Mouse (Mus musculus) CD4-positive, CD25-positive, alpha-beta regulatory T cell, adult 4 months (primary cell): ENCODE measurements around the gene Adora2b. TPM values are rescaled to one million over a fixed set of nuclear protein-coding genes. Genes with fewer than 3 reads are reported as not detected.
"Not testable (repeated sequence)": the region's sequence is repeated elsewhere in the genome, so short reads cannot be mapped to it uniquely, and the experiment has no call there.

Experiments used
- ATAC-seq: one replicate; pipeline ENCODE4 v1.8.0; 2017
- polyA plus RNA-seq, 2 experiments: library from polyadenylated mRNA; unstranded; fragments of 100-300 nt; shearing (Covaris generic); gene quantifications; one replicate each; pipeline ENCODE4 v1.2.1; 2017

Adora2b gene
- polyA plus RNA-seq, 2 experiments from 2014 or later = not detected

DNA sequence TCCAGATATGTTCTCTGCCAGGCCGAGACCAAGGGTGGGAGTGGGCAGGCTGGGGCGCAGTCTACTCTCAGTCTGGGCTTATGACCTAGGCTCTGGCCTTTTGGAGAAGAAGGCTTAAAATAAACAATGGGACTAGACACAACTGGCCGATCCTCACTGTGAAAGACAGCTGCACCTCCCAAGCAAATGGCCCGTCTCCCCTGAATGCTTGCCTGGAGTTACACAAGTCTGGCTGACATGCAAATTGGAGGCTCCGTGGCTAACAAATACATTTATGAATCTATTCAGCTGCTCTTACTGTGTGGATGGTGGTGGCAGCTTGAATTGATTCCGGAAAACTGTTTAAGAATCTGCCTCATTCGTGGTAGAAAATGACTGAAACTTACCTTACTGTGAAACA, 16.9 kb downstream of the Adora2b start:
- ATAC-seq = no peak

DNA sequence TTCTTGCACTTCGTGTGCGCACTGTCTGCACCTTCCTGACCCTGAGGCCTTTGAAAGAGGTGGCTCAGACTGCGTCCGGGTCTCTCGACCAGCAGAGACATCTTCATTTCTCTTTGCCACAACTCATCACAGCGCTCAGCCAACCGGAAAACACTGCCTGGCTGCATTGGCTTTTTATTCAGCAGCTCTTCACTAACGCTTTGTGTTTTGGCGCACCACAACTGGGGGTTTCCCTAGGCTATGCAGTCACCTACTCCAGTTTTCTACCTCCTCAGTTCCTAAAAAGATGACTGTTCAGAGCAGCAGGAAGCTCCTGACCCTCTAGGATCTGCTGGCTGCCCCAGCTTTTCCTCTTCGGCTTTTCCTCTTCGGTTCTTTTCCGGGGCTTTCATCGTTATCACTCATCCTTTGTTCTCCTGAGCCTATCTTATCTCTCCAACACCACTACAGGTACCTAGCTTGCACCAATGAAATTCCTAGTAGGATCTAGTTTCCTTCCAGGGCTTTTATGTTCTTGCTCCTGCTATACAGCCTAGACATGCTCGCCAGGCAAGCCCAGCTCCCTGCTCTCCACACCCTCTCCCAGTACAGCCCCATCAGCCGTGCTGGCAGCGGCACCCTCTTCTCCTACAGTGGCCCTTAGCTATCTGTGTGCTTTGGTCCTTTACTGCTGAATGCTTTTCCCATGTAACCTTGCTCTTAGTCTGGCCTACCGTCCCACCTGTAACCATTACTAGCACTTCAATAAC, 17.9 kb downstream of the Adora2b start:
- no peak for ATAC-seq

DNA sequence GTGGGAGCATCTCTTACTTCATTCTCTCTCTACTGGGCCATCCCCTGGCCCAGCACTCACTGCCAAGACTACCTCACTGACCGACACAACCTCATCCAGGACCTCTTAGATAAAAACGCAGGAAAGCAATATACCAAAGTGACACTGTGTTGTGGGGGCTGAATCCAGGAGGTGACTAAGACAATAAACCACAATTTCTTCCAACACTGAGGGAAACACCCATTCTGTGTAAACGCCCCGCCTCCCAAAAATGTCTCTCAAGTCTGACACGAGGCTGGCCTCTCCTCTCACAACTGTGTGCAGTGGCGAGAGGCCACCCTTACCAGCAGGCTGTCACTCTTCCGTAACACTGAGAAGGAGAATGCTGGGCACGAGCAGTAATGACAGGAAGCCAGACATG, 19.6 kb downstream of the Adora2b start:
- ATAC-seq = no peak

DNA sequence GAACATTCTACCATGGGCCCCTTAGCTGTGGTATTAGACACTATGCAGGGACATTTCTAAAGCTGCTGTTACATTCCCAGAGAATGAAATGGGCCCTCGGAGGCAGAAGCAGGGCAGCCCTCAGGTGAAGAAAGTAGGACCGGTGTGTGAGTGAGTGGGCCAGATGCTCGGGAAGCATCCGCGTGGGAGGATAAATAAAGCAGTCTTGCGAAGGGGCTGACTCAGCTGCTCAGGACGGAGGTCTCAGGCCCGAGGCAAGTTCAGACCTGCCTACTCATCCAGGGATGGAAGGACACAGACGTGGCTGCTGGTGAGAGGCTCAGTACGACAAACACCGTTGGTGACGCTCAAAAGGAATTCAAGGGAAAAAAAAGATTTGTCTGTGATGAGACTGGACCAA, 20.3 kb downstream of the Adora2b start:
- no peak for ATAC-seq

DNA sequence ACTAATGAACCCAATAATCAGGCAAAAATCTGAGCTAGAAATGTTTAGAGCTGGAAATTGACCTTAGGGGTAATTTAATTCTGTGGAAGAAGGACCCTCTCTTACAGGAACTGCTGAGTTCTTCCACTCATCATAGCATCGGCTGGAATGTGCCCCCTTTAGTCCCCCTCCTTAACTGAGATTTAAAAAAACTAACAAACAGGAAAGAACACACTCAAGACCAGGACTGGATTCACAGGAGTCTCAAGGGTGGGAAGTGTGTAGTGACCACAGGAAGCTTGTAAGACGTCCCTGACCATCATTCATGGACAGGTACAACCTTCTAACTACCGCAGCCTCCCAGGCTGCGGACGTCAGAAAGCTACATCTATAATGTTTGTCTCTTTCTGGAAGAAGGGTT, 22.1 kb downstream of the Adora2b start:
- ATAC-seq = no peak

DNA sequence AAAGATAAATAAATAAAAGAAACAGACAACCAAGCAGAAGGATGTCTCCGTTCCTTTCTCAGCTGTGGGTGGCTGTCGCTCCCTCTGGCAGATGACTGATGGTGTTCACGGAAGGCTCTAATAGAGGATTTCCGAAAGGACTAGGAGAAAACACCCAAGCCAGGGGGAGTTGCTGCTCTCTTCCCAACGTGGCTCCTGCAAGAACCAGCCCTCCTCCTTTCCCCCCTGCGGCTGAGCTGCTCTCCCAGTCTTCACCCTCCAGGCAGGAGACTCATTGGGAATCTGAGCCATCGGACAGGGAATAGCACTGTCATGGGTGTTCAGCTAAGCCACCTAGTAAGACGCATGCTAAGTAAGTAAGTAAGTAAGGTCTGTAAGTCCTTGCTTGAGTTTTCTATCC, 28.3 kb downstream of the Adora2b start:
- ATAC-seq = no peak

DNA sequence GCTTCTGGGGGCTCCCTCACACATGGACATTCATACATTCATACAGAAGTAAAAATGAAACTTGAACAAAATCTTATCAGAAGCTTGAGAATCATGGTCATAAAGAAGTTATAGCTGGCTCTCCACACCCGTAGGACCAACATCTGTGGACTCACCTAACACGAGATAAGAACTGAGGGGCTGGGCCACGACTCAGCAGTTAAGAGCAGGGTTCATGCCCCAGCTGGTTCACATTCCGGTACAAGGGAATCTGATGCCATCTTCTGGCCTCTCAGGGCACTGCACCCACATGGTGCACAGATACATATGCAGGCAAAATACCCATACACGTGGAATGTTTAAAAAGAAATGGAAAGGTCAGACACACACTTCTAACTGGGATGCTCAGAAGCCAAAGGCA, 29.2 kb downstream of the Adora2b start:
- no peak for ATAC-seq

DNA sequence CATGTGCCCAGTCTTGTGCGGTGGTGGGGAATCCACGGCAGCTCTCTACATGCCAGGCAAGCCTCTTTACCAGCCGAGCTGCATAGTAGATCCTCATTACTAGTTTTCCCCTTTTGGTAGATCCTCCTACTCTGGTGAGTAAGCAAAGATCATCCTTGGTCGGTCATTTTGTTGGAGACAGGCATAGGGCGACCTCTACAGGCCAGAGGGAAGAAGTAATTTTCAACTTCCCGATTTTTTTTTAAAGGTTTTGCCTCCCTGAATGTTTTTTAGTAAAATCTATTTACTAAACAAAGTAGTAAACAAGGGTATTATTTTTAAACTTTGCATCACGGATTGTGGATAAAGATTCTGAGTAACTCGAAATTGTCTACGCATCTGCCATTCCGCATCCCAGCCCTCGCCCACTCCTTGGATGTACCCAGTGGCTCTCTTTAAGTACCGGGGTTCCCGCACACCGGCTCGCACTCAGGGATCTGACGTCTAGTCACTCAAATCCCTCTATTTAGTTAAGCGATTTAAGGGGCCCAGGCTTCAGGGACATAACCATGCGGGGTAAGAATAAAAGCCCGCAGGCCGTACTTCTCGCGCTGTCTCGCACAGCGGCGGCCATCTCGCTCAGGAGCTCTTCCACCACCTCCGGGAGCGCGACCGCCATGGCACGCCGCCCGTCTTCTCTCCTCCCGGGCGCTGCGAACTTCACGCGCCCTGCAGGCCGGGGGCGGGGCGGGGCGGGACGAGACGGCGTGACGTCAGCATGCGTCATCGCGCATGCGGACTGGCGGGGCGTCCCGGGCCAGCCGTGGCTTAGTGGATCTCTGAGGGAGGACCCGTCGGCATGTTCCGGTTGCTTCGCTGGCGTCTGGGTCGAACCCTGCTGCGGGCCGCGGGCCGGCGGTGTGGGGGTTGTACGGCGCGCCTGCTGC, 32.2 kb downstream of the Adora2b start, which contains the start of the genes Zswim7 and Ttc19:
Gene Zswim7, minus strand, starts transcription at position 701 of the 926 bp plus-strand sequence.
Gene Ttc19, plus strand, starts transcription at position 799 of the 926 bp plus-strand sequence.
- ATAC-seq = peak; percentile 85

DNA sequence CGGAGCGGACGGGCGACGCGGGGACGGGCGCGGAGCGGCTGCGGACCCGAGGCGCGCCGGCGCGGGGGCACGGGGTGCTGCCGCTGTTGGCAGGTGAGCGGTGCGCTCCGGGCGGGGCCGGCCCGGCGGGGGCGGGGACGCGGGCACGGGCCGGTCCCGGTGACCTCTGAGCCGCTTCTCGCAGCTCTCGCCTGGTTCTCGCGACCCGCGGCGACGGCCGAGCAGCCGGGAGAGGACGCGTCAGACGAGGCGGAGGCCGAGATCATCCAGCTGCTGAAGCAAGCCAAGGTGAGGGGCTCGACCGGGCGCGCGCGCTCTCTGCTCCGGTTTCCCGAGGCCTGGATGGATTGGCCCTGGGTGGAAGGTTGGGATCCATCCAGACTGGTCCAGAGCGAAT, 32.8 kb downstream of the Adora2b start:
- no peak for ATAC-seq

DNA sequence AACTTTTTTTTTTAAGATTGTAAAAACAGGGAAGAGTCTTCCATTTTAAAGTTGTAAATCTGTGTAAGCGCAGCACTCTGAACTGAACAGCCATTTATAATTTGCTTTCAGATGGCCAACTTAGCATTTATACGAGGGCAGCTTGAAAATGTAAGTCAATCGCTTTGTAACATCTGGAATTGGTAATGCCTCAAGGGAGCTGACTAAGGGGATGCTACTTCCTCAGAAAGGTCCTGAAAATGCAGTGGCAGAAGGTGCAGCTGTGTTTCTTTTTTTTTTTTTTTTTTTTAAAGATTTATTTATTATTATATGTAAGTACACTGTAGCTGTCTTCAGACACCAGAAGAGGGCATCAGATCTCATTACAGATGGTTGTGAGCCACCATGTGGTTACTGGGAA, 35.2 kb downstream of the Adora2b start:
- ATAC-seq = not testable (repeated sequence)

DNA sequence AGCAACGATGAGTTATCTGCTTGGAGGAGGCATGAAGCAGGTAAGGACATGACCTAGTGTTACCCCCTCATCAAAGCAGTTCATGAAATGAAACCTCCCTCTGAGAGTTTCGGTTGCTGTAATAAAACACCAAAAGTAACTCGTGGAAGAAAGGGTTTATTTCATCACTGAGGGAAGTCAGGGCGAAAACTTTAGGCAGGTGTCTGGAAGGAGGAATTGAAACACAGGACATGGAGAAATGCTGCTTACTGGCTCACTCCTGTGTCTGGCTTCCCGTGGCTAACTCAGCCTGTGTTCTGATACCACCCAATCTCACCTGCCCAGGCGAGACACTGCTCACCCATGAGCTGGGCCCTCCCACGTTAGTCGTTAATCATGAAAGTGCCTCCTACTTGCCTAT, 36.2 kb downstream of the Adora2b start:
- no peak for ATAC-seq

DNA sequence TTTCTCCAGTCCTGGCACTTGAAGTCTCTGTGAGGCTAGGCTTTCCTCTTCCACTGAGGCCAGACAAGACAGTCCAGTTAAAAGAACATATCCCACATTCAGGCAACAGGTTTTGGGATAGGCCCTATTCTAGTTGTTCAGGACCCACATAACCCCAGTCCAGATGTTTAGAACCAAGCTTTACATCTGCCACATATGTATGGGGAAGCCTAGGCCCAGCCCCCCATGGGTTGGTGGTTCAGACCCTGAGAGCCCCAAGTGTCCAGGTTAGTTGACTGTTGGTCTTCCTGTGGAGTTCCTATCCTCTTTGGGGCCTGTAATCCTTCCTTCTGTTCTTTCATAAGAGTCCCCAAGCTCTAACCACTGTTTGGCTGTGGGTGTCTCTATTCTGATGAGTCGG, 38.9 kb downstream of the Adora2b start:
- no peak for ATAC-seq

DNA sequence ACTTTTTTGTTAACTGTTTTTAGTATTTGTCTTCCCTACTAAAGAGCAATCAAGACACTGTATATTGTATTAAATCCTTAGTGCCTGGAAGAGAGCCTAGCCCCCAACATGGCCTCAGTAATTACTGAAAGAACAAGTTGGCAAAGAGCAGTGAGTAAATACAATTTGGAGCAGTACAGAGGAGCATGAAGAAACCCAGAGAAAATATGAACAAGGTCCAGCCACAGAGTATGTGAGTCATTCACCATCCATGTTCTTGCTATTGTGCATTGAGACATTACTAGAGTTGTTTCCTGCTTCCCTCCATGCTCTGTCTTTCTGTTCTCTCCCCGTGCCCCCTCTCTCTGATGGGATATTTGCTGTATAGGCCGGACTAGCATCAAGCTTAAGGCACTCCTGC, 45.3 kb downstream of the Adora2b start:
- ATAC-seq = no peak

DNA sequence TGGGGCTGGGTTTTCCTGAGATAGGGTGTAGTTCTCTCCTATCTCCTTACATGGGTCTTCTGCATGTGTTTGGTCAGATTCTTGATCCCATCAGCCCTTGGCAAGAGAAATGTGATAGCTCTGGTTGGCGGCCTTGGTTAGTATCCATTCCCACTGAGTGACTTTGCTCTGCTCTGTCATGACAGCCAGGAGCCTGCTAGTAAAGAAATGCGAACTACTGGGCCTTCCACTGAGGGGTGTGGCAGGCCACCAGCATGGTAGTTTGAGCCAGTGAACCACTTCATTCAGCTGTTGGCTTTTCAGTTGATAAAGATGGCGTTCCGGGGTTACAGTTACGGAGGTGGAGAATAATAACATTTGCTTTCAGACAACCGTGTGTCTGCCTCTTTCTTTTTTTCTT, 50.1 kb downstream of the Adora2b start:
- no peak for ATAC-seq

DNA sequence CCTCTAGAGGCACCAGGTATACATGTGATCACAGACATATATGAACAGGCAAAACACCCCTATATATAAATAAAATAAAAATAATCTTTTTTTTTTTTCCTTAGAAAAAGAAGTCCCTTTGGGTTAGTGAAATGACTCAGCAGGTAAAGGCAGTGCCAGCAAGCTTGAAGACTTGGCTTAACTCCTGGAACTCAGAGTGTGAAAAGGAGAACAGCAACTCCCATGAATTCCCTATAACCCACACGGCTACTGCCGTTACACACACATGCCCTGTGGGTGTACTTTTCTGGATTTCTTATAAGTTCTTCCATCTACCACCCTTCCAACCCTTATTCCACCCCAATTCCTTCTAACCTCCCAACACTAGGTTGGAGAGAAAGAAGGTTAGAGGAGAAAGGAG, 57.1 kb downstream of the Adora2b start:
- ATAC-seq = no peak

DNA sequence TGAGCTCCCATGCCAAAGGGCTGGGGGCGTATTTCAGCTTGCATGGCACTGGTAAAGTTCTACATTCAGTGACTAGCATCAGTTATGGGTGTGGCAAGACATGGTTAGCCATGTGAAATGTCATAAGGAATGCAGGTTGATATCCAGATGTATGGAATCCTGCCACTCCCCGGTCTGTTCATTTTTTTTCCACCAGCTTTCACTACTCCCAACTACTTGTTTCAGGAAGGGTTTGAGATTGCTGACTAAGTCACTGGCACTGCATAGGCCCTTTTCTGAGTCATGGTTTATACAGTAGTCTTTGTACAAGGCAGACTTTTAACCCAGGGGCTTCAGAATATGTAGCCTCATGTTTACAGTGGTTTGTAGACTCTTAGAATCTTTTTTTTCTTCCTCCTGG, 60.5 kb downstream of the Adora2b start:
- ATAC-seq = no peak

DNA sequence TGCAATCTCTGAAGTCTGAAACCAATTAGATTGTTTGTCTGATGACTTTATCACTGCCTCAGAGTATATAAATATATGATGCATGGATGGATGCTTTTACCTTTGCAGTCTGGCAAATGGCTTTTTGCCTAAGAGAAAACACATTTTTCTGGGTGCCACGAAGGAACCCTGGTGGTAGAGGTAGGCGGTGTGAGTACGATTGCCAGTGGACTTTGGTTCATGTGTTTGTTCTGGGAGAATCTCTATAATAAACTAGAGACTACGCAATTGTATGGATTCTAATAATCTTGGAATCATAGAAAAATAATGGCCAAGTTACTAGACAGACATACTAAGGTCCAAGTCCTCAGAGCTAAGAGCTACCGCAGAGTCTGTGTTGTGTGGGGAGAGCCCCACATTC, 66.2 kb downstream of the Adora2b start:
- no peak for ATAC-seq

Other genes with a start within 250 kb of the Adora2b start
- 1 to 10 TPM; 9.6 to 9.7 TPM for gene Zswim7, start 32.4 kb downstream of the Adora2b start, polyA plus RNA-seq
- gene Ttc19, start 32.5 kb downstream of the Adora2b start, polyA plus RNA-seq = 10 to 100 TPM; 11.0 to 11.6 TPM
- 10 to 100 TPM in 1 of 2 experiments, 1 to 10 TPM in 1; 9.2 to 13.9 TPM for gene Pigl, start 209.5 kb downstream of the Adora2b start, polyA plus RNA-seq
- 100 to 1,000 TPM; 170 to 205 TPM for gene Ncor1, start 209.6 kb downstream of the Adora2b start, polyA plus RNA-seq